Mouse (Mus musculus) mouse embryonic stem cell (cell line): ENCODE data around the gene Hoxa1.

Experiments
- in situ Hi-C, 2 experiments: fragments of 300-500 bp; cut with MboI; formaldehyde crosslinking; loops; 1 replicate in 1 of 2; 3 replicates in 1 of 2; pipeline ENCODE4 v1.14.3; 2019 to 2020; ENCODE audit warnings: low sequenced_read_pairs in 2 of 2, low pct_unique_long_range_greater_than_20kb in 1 of 2, mixed read lengths in 1 of 2; ENCODE audit not compliant: unreplicated experiment in 1 of 2

Gene Hoxa1

DNA sequence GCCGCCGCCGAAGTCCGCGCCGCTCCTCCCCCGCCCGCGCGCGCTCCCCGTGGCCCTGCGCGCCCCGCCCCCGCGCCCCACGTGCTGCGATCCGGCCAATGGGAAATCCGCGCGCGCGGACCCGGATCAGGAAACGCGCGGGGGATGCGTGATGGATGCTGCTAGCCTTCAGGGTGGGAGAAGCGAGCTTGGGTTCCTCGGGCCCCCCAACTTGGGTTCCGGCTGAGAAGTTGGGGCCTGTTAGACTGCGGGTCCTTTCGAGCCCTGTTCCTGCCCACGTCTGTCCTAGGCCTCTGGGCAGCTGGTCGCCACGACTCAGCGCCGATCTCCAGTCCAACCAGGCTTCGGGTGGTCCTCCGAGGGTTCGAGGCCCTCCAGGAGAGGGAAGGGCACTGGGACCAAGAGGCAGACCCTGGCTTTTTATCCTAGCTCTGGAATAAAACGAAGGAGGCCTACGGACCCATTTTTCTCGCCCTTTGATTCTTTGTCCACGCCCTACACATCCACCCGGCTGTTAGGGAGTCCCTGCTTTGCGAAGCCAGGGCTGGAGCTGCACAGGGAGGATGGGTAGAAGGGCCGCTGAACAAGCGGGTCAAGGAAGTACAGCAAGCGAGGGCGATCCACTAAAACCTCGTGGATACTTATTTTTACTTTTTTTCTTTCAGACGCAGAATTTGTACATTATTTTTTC is 33.9 kb upstream of the Hoxa1 start:
- in situ Hi-C loops = no loop called here

DNA sequence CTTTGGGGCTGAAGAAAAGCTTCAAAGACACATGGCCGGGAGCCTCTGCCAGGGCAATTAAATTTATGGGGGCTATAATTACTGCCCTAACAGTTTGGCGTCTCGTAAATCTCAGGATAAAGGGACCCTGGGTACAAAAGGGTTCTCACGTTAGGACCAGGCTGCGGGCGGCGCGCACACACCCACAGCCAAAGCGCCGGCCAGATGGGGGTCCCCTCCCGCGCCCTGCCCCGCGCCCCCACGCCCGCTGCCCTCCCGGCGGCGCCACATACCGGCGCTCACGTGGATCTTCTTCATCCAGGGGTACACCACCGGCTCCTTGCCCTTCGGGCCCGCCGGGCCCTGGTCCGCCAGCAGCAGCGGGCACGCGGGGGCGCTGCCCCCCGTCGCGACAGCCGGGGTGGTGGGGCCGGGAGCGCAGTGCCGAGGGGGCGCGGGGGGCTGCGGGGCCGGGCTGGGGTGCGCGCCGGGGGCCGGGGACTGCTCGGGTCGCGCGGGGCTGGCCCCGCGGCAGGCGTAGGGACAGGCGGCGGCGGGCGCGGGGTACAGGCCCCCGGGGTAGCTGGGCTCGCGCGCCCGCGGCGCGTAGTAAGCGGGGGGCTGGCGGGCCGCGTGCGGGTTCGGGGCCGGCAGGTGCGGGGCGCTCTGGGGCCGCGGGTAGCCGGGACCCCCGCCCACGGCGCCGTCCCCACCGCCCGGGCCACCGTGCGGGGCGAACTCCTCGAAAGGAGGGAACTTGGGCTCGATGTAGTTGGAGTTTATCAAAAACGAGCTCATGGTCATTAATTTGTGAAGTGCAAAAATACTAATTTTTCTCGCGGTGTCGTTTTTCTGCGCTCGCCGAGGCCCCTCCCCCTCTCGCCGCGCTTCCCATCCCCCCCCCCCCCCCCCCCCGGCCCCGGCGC is 33.0 kb upstream of the Hoxa1 start, which contains the start of gene Hoxa4:
TSS of gene Hoxa4 (minus strand) at position 848 of the 905 bp plus-strand sequence.
- in situ Hi-C loops = no loop called here

DNA sequence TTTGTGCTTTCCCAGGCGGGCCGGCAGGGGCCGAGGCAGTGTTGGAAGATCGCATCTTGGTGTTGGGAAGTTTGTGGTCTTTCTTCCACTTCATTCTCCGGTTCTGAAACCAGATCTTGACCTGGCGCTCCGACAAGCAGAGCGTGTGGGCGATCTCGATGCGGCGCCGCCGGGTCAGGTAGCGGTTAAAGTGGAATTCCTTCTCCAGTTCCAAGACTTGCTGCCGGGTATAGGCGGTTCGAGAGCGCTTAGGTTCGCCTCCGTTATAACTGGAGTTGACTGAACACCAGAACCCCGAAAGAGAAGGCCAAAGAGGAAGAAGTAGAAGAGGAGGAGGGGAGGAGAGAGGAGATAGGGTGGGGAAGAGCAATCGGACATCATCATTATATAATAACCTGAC is 32.3 kb upstream of the Hoxa1 start:
- in situ Hi-C loops = no loop called here

DNA sequence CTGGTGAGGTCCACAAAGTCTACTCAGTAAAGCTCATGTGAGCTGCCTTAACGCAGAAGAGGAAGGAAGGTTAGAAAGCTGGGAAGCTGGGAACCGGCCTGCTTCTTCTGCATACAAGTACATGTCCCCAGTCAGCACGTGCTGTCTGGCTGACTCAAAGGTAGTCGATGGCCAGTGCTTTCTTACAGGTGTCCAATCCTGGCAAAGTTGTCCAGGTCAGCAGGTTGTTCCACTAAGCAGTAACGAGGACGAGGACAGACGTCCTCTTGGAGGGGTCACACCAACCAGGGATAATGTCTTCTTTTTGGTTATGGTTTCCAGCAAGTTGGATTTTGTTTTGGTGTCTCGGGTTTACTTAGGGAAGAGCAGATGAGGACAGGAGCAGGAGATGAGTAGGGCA is 31.8 kb upstream of the Hoxa1 start:
- in situ Hi-C loops = no loop called here

DNA sequence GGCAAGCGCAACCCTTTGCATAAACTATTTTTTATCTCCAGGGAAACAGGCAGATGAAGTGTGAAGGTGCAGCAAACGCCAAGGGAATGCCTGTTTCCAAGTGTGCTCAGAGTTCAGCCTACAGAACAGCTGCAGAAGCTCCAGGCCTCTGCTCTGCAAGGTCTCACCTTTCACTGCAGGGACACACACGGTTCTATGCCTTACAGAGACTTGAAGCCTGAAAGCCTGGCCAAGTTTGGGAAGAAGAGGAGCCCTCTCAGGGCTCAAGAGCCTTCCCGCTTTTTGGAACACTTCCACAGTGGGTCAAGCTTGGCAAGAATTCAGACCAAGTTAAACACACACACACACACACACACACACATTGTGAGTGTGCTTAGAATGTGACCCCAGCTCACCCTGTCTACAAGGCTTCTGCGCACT is 31.1 kb upstream of the Hoxa1 start:
- in situ Hi-C loops = no loop called here

DNA sequence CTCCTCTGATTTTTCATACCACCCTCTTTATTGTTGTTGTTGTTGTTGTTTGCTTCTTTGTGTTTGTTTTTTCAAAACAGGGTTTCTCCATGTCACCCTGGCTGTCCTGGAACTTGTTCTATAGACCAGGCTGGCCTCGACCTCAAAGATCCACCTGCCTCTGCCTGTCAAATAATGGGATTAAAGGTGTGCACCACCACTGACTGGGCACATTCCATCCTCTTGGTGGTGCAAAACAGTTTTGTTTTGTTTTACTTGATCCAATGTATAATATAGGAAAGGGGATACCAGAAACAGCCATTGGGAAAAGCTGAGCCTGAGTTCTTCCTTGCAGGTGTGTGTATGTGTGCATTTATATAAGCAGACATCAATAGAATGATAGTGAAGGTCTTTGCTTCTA is 28.4 kb upstream of the Hoxa1 start:
- in situ Hi-C loops = no loop called here

DNA sequence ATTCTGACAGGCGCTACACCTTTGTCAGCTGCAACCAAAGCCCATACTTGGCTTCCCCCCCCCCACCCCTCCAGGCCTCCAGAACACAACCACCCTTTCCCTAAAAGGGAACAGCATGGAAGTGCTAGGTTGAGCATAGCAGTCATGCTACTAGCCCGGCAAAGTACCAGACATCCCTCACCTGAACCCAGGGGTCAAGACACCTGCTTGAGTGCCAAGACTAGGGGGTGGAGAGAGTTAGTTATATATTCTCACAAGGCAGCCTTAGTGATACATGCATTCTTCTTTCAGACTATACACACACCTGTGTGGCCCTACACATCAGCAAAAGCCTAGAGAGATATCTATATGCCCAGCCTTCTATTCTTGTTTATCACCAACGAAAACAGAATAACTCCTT is 27.7 kb upstream of the Hoxa1 start:
- in situ Hi-C loops = no loop called here

DNA sequence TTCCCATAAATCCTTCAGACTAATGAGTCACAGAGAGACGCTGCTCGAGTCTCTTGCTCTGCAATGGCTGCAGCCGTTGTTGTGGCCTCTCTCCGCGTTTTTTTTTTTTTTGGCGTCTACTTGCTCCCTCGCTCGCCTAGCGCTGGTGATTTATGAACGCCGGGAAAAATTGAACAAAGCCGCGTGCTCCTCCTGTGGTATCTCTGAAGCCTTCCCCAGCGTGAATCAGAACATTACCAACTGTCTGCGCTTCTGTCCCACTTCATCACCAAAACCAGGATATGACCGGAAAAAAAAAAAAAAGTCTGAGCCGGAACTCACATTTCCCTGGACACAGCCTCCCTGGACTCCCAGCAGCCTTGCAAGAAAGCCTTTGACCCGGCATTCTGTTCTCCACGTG is 27.1 kb upstream of the Hoxa1 start:
- in situ Hi-C loops = no loop called here

DNA sequence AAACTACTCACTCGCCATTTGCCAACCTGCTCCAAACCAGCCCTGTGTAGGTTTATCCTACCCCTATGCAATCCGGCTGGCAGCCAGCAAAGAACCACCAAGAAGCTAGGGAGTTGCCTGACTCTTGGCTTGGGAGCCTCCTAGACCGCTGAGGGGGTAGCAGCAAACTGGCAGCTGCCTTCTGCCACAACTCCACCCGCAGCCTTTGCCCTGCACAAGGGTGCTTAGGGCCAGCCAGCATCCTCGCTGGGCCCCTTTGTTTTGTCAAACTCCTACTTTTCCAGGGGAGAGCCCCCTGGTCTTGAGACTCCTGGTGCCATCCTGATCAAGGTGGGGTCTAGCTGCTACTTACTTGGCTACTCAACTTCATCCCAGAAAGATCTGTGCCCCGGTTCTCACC is 26.6 kb upstream of the Hoxa1 start:
- in situ Hi-C loops = no loop called here

DNA sequence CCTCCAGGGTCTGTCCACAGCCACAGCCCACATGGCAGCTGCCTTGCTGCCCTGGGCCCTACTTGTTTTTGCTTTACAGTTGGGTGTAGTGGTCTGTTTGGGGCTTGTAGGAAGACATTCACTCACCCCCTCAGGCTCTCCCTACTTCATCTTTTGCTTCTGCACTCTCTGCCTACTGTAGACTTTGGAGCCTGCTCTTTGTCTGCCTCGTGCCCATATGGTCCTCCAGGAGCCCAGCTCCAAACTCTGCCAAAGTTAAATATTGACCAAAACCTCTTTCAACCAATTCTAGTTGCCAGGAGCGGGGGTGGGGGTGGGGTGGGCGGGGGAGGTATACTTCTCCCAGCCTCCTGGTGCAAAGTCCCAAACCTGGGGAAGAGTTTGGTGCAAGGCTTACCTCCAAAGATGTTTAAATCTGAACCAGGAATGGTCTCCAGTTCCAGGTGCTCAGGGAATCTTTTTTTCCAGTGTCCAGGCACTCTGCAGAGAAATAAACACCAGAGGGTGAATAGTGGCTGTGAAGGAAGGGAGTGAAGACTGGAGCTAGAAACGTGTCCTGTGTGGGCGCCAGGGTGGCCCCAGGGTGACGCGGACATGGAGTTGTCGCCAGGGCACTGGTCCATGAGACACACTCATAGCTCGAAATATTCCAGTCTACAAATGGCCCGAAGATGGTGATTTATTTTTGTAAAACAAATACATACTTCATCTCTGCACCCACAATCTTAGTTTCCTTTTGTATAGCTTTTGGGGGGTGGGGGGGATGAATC is 25.4 kb upstream of the Hoxa1 start:
- in situ Hi-C loops = no loop called here

DNA sequence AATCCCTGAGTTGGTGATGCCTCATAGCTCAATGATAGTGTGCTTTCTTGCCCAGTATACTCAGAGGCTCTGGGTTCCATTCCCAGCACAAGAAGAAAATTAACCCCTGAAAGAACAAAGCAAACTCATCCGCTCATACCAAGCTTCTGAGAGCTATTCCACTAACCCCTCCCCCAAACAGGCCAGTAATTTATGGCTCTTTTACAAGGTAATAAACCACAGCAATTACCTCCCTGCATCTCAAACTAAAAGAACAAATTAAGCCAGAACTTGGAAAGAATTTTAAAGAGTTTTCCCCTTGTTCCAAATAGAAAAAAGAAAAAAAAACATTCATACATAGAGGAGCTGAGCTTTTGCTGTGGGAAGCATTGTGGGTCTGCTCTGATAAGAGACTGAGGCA is 24.7 kb upstream of the Hoxa1 start:
- in situ Hi-C loops = no loop called here

DNA sequence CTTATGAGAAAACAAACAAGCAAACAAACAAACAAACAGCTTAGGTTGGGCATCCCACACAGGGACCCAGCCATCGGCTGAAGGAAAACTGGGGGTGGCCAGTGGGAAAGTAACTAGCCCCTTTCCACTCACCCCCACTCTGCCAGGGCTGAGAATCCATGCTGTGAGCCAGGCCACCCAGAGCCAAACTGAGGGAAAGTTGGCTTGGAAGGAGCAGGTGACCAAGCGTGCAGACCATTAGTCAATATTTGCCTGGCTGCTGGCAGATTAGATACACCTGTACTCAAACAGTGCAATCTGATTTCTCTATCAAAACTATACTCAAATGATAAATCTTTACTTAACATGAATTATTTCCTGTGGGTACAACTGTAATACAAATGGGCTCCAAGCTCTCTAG is 23.9 kb upstream of the Hoxa1 start:
- in situ Hi-C loops = no loop called here

DNA sequence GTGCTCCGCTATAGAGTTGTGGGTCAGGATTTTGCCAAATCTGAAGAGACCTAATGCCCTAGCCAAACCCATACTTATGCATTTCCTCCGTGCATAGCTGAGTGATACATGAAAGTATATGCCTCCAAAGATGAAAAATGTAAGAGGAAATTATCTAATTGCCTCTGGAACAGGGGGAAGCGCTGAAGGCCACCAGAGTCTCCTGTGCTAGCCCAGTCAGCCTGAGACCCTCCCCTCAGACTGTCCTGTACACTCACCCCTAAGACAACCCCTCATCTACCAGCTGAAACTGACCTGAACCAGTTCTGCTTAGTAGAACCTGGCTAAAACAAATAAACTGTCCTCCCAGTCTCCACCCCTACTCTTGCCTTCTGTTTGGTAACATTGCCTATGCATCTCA is 22.6 kb upstream of the Hoxa1 start:
- in situ Hi-C loops = no loop called here

DNA sequence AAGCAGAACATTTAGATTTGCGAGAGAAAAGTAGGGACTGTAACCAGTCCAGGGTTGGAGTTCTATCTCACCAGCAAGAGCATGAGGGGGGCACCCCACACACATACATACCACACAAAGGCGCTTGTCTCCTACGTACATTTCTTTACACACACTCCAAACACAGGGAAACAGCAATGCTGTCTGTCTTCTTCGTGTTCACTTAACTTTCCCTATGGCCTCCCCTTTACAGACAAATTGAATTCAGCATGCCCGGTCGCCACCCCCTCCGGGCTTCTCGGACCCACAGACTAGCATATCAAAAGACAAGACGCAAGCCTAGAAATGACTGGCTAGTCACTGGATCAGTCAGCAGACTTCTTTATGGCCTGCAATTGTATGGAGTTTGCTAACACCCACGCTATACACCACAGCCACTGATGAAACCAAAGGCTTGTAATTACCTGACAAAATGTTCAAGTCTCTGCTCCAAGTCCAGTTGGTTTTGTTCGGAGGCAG is 22.1 kb upstream of the Hoxa1 start:
- in situ Hi-C loops = no loop called here

DNA sequence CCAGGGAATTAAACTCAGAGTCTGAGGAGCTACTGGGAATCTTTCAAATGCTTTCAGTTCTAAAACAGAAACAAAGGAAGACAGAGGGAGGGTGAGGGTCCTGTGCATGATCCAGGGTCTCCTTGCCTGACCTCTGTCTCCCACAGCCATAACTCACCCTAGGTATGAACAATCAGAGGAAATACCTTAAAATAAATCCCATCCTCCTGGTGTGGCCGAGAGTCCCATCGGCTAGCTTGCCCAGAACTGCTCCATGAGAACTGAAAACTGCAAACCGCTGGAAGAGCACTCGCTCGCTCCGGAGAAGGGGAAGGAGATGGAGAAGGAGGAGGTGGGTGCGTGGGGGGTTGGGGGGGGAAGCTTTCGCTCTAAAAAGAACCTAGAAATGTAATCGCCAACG is 21.6 kb upstream of the Hoxa1 start:
- in situ Hi-C loops = no loop called here

DNA sequence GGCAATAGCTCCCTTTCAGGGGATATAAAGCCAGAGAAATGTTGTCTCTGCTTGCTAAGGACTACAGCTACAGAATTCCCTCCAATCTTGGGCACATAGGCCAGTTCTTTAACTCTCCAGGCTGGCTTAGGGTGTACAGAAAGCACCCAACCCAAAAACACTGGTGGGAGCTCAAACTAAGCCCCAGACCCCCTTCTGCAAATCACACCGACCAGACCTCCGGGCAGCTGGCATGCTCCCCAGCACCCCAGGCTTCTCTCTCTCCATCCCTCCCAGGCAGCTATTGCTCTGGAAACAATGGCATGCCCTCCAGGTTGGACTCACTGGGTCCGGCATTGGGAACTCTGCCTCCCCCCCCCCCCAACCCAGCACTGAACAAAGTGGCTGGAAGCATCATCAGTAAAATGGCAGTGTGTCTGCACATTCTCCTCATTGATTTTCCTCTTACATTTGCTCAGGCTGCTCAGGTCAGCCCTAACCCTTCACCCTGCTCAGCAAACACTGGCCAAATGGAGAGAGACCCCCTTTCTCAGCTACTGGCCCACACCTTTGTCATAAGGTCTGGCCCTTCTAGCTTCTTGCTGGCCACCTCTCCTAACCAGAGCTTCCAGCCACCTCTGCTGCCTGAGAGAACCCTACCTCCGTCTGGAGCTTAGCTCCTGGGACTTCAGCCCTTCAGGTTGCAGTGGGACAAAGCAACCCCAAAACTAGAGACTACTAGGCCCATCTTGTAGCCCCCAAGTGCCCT is 21.0 kb upstream of the Hoxa1 start:
- in situ Hi-C loops = no loop called here

DNA sequence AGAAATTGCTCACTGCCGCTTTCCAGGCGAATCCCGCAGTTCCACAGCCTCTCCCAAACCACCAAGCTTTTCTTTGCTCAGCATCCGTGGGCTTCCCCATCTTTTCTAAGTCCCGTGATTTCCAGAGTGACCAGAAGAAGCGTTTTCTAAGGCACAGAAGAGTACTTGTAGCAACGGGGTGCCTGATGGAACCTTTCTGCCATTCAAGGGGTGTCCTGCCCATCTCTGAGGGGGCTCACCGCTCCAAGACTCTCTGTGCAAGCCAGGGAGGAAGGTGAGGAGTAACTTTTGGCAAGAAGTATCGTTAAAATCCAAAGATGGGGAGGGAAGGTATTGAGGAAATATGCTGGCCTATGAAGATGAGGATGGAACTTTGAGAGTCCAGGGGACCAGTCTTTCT is 19.7 kb upstream of the Hoxa1 start:
- in situ Hi-C loops = no loop called here

DNA sequence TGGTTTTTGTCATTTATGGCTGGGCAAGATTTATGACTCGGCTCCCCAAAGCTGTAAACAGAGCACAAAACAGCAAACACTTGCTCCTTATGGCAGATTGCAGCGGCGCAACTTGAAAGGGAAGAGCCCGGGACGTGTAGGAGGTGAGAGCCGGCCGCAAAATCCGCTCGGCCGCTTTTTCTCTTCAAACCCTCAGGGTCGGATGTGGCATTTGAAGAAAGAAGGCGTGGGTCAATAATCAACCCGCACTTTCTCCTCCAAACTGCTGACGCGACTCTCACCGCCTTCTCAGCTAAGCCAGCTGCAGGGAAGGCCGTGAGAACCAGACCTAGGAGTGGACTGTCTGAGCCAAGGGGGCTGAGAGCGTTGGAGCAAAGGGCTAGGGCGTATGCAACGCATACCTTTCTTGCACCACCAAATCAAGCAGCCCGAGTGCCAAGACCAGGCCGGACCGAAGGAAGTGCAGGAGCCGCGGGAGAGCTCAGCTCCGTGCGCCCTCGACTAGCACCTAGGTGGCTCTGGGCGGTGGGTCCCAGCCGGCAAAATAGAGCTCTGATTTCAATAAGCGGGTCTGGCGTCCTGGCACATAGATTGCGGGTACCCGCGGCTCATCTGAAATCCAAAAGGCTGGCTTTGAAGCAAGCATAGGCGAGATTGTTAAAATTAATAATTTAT is 19.1 kb upstream of the Hoxa1 start, which contains the start of gene 5730596B20Rik:
TSS of gene 5730596B20Rik (plus strand) at position 438 of the 675 bp plus-strand sequence.
- in situ Hi-C loops = no loop called here
